Mouse (Mus musculus) neural tube, embryonic 15.5 days (tissue): ENCODE results near the gene Vmn1r217. TPM values are rescaled to one million over a fixed set of nuclear protein-coding genes. Genes with fewer than 3 reads are reported as not detected.
"Not testable (repeated sequence)": the region's sequence is repeated elsewhere in the genome, so short reads cannot be mapped to it uniquely, and the experiment has no call there.

Experiments
- ATAC-seq: fragments of 200-750 bp; cut with Nextera tagmentation; 2 replicates; pipeline ENCODE4 v1.8.0; 2017; ENCODE audit warnings: mild to moderate bottlenecking, moderate TSS enrichment, moderate library complexity; ENCODE audit not compliant: low FRiP score
- H3K27ac ChIP-seq: fragments of 300-500 bp; sonication (generic); replicated peaks from 2 replicates; pipeline ENCODE4 v1.5.1; 2015; ENCODE audit warnings: mild to moderate bottlenecking, inconsistent platforms
- H3K27me3 ChIP-seq: fragments of 300-500 bp; sonication (generic); replicated peaks from 2 replicates; pipeline ENCODE4 v1.6.1; 2015; ENCODE audit warnings: inconsistent platforms
- H3K36me3 ChIP-seq: fragments of 300-500 bp; sonication (generic); 2 replicates; pipeline ENCODE4 v1.6.1; 2015; ENCODE audit warnings: inconsistent platforms
- H3K4me1 ChIP-seq: fragments of 300-500 bp; sonication (generic); 2 replicates; pipeline ENCODE4 v1.6.1; 2015; ENCODE audit warnings: inconsistent platforms
- H3K4me2 ChIP-seq: fragments of 300-500 bp; sonication (generic); 2 replicates; pipeline ENCODE4 v1.6.1; 2015; ENCODE audit warnings: inconsistent platforms, mild to moderate bottlenecking, moderate library complexity
- H3K4me3 ChIP-seq: fragments of 300-500 bp; sonication (generic); replicated peaks from 2 replicates; pipeline ENCODE4 v1.5.1; 2015; ENCODE audit warnings: mild to moderate bottlenecking, inconsistent platforms
- H3K9ac ChIP-seq: fragments of 300-500 bp; sonication (generic); replicated peaks from 2 replicates; pipeline ENCODE4 v1.6.1; 2015; ENCODE audit warnings: mild to moderate bottlenecking, inconsistent platforms
- H3K9me3 ChIP-seq: fragments of 300-500 bp; sonication (generic); replicated peaks from 2 replicates; pipeline ENCODE4 v1.6.1; 2016; ENCODE audit warnings: inconsistent platforms
- WGBS: fragments of 180-500 bp; shearing (Covaris S2); methylation state at CpG from one replicate; pipeline ENCODE4 v1.1.7; 2015; ENCODE audit warnings: mixed read lengths; 5-methylcytosine and 5-hydroxymethylcytosine counted together
- polyA plus RNA-seq: library from polyadenylated mRNA; unstranded; fragments of >200 nt; fragmentation: Nextera tagmentation; extraction: Ambion mirVana; gene quantifications from 2 replicates; pipeline ENCODE4 v1.2.1, GENCODE M21; 2015

Vmn1r217 gene
- polyA plus RNA-seq, result not detected in 2 replicates

DNA sequence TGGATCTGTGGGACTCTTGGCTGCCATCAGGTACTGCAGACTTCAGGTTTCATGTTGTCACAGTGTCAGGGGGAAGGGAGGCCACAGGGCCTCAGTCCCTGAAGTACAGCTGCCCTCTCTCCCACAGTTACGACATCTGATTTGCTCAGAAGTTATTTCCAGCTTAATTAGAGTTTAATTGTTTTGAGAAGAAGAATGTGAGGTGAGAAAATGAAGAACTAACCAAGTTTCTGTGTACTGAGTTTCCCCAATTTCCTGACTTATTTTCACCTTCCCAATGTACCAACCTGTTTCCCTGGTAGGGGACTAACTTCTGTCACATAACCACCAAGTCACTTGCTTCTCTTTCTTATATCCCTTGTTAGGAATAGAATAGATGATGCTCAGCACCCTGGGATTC lies at the start of gene Vmn1r217:
Gene Vmn1r217 (minus strand): TSS at position 101 of the 400 bp plus-strand sequence.
- not testable (repeated sequence) for H3K9ac ChIP-seq, H3K4me2 ChIP-seq, ATAC-seq, H3K27me3 ChIP-seq, H3K36me3 ChIP-seq, H3K27ac ChIP-seq, H3K4me1 ChIP-seq, H3K9me3 ChIP-seq, H3K4me3 ChIP-seq
- WGBS, result 97% methylated on average over 1 of the region's 1 CpGs

DNA sequence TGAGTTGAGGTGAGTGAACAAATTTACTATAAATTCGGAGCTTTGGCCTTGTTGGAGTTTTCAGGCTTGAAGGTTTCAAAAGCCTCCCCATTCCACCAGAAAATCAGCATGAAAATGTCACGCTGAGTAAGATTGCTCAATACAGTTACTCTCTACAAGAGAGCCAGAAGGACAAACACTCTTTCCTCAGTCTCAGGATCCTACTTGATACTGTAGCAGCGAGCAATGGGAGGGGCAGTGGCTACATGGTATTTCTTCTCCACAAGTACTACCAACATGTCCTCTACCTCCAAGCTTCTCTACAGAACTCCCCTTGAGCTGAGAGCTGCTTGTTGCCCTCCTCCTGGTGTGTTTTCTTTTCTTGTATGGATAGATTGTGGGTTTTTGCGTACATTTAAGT lies 48.4 kb upstream of the Vmn1r217 start:
- H3K27me3 ChIP-seq, H3K9me3 ChIP-seq, H3K36me3 ChIP-seq, H3K4me1 ChIP-seq, ATAC-seq, H3K9ac ChIP-seq, H3K4me2 ChIP-seq, H3K4me3 ChIP-seq, H3K27ac ChIP-seq: not testable (repeated sequence)
- 84% methylated on average over 4 of the region's 4 CpGs for WGBS

DNA sequence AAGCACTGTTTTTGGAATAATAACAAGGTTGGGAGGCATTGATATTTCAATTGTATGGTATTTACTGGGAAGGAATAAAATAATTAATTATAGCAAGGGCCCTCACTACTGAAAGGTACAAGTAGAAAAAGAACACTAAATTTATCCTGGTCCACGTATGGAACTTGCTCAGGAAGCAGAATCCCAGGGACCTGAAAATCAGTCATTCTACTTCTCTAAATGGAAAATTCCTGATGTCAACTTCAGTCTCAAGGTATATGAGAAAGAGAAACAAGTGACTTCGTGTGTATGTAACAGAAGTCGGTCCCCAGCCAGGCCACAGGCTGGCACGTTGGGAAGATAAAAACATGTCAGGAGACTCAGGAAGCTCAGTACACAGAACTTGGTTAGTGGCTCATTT lies 41.0 kb upstream of the Vmn1r217 start, which contains the start of gene Vmn1r219:
Gene Vmn1r219 (plus strand): TSS at position 301 of the 400 bp plus-strand sequence.
- no peak within 1 kb of the TSS for H3K27ac ChIP-seq
- no peak for ATAC-seq
- no peaks in the 10 kb centered on the region for H3K36me3 ChIP-seq
- H3K4me1 ChIP-seq, result no peaks in the 10 kb centered on the region
- 81% methylated on average over 4 of the region's 4 CpGs for WGBS
- no peak within 1 kb of the TSS for H3K9ac ChIP-seq
- no peak within 1 kb of the TSS for H3K4me3 ChIP-seq
- no peaks in the 10 kb centered on the region for H3K27me3 ChIP-seq
- no peak within 1 kb of the TSS for H3K4me2 ChIP-seq
- no peaks in the 10 kb centered on the region for H3K9me3 ChIP-seq

DNA sequence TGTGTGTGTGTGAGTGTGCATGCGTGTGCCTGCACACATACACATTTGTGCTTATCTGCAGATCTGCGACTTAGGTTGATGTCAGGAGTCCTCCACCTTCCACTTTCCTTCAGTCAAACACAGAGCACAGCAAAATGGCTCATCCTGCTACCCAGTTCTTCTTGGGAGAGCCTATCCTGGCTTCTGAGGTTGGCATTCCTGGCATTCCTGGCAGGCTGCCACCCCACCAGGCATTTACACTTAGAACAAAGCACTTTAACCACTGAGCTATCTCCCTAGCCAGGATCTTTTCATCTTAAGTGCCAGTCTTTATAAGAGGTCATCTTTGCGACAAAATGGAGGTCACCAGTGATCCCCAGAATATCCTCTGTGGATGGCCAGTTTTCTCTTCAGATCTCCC lies 39.8 kb upstream of the Vmn1r217 start:
- Histone ChIP-seq H3K27me3 (no peaks in the 10 kb centered on the region), H3K27ac (no peak overlapping the region), H3K4me2 (no peak overlapping the region), H3K9me3 (no peaks in the 10 kb centered on the region), H3K9ac (no peak overlapping the region), H3K36me3 (no peaks in the 10 kb centered on the region), H3K4me1 (no peaks in the 10 kb centered on the region), H3K4me3 (no peak overlapping the region)
- WGBS, result 73% methylated on average over 3 of the region's 3 CpGs
- no peak for ATAC-seq

DNA sequence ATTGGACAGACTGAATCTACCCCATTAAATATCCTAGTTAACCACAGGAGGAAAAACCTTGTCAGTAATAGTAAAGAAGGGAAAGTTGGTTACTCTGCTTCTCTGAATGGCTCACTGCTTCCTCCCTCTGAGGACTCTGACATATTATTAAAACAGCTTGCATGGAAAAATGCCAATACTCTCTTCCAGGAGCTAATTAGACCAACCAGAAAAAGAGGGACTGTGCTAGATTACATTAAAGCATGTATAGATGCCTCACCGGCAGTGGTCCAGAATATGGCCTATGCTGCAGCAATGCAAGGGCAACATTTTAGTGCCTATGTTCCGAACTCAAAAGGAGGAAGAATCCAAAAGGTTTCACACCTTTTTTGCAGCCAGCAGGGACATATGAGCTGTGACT lies 20.9 kb upstream of the Vmn1r217 start:
- ATAC-seq, result no peak
- 82% methylated on average over 2 of the region's 2 CpGs for WGBS
- H3K4me3 ChIP-seq, result no peak overlapping the region

DNA sequence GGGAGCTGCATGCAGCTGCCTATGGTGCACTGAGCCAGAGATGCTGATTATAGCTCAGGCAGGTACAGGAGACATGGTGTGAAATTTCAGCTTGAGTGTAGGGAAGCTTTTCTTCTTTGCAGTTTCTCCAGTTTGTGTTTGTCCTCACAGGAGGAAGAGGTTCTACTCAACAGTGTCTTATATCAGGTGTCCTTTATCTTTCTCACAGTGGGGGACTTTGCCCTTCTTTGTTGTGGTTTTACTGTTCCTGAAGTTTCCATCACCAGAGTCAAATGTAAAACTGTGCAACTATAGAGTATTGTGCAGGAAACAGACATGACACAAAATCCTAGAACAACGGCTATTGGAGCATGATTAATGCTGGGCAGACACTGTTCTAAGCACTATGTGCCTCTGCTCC lies 15.5 kb upstream of the Vmn1r217 start:
- H3K27ac ChIP-seq, result no peak overlapping the region
- 45% methylated on average over 1 of the region's 1 CpGs for WGBS
- H3K27me3 ChIP-seq, result no peaks in the 10 kb centered on the region
- no peaks in the 10 kb centered on the region for H3K36me3 ChIP-seq
- no peak overlapping the region for H3K4me2 ChIP-seq
- ATAC-seq, result no peak
- H3K4me1 ChIP-seq, result no peaks in the 10 kb centered on the region
- no peak overlapping the region for H3K9ac ChIP-seq
- H3K4me3 ChIP-seq, result no peak overlapping the region
- no peaks in the 10 kb centered on the region for H3K9me3 ChIP-seq

More for the DNA sequence above, 20.9 kb upstream of the Vmn1r217 start:
- no peaks in the 10 kb centered on the region for H3K9me3 ChIP-seq
- H3K4me2 ChIP-seq, result no peak overlapping the region
- H3K9ac ChIP-seq, result no peak overlapping the region
- H3K27ac ChIP-seq, result no peak overlapping the region
- H3K4me1 ChIP-seq, result no peaks in the 10 kb centered on the region
- no peaks in the 10 kb centered on the region for H3K36me3 ChIP-seq
- no peaks in the 10 kb centered on the region for H3K27me3 ChIP-seq

DNA sequence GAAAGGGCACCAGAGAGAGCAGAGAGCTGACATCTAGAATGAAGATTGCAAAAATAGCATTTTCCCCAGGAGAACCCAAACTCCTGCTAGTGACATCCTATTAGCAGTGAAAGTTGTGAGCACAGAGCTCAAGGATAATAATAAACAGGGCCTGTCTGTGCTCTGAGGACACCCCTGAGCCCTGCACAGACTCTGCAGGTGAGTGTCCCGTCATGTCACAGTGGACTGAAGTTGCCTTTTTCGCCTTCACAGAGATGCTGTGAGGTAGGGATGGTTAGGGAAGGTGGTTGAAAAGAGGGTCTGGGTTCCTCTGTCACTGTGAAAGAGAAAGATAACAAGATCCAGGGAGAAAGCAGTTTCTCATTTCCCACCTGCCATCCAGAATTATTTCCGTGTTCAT lies 15.1 kb upstream of the Vmn1r217 start, which contains the start of gene Vmn1r218:
Gene Vmn1r218 (plus strand): TSS at position 57 of the 400 bp plus-strand sequence.
- no peak within 1 kb of the TSS for H3K9ac ChIP-seq
- ATAC-seq, result no peak
- no peak within 1 kb of the TSS for H3K4me3 ChIP-seq
- H3K9me3 ChIP-seq, result no peaks in the 10 kb centered on the region
- H3K36me3 ChIP-seq, result no peaks in the 10 kb centered on the region
- no peak within 1 kb of the TSS for H3K4me2 ChIP-seq
- H3K4me1 ChIP-seq, result no peaks in the 10 kb centered on the region
- H3K27me3 ChIP-seq, result no peaks in the 10 kb centered on the region
- WGBS, result 75% methylated on average over 3 of the region's 3 CpGs
- H3K27ac ChIP-seq, result no peak within 1 kb of the TSS

DNA sequence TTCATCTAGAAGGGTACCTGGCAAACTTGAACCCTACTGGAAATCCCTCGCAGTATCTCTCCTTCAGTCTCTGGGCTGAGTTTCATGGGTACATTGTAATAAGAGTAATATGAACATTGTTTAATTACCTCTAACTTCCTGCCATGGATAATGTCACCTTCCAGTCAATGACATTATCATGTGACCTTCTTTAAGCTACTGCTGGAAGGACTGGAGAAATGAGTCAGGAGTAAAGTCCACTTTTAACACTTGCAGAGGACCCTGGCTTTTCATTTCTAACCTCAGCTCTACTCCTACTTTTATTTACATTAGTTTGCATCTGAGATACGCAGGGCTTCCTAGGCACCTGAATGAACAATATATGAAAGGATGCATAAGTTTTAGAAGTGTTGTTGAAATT lies 2.6 kb upstream of the Vmn1r217 start:
- H3K4me1 ChIP-seq, result no peaks in the 10 kb centered on the region
- ATAC-seq, result no peak
- no peak overlapping the region for H3K27ac ChIP-seq
- no peaks in the 10 kb centered on the region for H3K36me3 ChIP-seq
- H3K27me3 ChIP-seq, result no peaks in the 10 kb centered on the region
- no peaks in the 10 kb centered on the region for H3K9me3 ChIP-seq
- 92% methylated on average over 2 of the region's 2 CpGs for WGBS
- no peak overlapping the region for H3K9ac ChIP-seq
- H3K4me2 ChIP-seq, result no peak overlapping the region
- H3K4me3 ChIP-seq, result no peak overlapping the region

DNA sequence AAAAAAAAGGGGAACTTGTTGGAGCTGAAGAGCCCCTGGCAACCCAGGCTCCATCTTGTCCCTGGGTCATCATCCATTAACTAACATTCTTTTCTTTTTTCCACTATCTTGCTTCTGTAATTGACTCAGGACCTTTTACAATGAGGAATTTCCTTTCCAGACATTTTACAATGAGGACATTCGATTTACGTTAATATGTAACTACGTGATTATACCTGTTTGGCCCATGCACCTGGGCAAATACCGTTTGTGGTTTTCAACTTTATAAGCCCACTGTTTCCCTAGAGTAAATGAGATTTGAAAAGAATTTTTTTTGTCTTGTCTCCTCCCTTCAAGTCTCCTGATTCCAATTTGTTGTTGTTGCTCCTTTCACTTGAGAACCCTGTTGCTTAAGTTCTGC lies 23.6 kb downstream of the Vmn1r217 start:
- ATAC-seq, result no peak
- H3K9me3 ChIP-seq, result no peaks in the 10 kb centered on the region
- H3K4me3 ChIP-seq, result no peak overlapping the region
- H3K9ac ChIP-seq, result no peak overlapping the region
- H3K4me1 ChIP-seq, result no peaks in the 10 kb centered on the region
- no peak overlapping the region for H3K27ac ChIP-seq
- no peak overlapping the region for H3K4me2 ChIP-seq
- 93% methylated on average over 4 of the region's 4 CpGs for WGBS
- H3K36me3 ChIP-seq, result no peaks in the 10 kb centered on the region
- no peaks in the 10 kb centered on the region for H3K27me3 ChIP-seq

DNA sequence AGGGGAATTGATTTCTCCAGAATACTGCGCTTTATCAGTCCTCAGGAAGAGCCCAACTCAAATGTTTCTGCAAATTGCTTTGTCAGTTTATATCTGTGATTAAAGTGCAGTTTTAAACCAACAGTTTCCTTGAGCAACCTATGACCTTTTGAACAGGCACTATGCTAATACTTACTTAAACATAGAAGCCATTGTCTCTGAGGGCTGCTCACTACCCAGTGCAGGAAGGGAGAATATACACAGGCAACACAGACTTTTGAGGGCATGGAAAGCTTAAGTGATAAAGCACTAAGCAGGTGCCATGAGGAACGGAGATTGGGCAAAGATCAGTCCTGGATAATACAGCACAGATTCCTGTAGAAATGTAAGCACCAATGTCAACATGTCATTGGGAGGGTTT lies 48.7 kb downstream of the Vmn1r217 start:
- no peak overlapping the region for H3K9ac ChIP-seq
- H3K27me3 ChIP-seq, result no peaks in the 10 kb centered on the region
- no peaks in the 10 kb centered on the region for H3K4me1 ChIP-seq
- no peak overlapping the region for H3K4me3 ChIP-seq
- H3K36me3 ChIP-seq, result no peaks in the 10 kb centered on the region
- no peak for ATAC-seq
- no peak overlapping the region for H3K27ac ChIP-seq
- H3K9me3 ChIP-seq, result no peaks in the 10 kb centered on the region
- no peak overlapping the region for H3K4me2 ChIP-seq
- WGBS, result 88% methylated on average over 2 of the region's 2 CpGs

DNA sequence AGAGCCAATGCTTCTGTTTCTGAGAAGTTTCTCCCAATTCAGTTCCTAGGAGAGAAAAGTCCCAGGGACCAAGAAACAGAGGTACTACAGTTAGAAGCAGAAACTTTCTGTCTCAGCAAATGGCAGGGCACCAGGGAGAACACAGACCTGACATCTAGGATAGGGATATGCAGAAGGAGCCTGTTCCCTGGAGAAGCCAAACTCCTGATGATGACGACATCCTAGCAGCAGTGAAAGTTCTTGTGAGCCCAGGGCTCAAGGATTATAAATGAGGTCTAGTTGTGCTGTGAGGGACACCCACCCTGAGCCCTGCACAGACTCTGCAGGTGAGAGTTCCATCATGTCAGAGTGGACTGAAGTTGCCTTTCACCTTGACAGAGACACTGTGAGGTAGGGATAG lies 50.3 kb downstream of the Vmn1r217 start, which contains the start of gene Vmn1r215:
Gene Vmn1r215 (plus strand): TSS at position 301 of the 400 bp plus-strand sequence.
- Histone ChIP-seq H3K27ac (no peak within 1 kb of the TSS), H3K9me3 (no peaks in the 10 kb centered on the region), H3K9ac (no peak within 1 kb of the TSS), H3K4me2 (no peak within 1 kb of the TSS), H3K4me1 (no peaks in the 10 kb centered on the region), H3K27me3 (no peaks in the 10 kb centered on the region), H3K36me3 (no peaks in the 10 kb centered on the region), H3K4me3 (no peak within 1 kb of the TSS)
- no peak for ATAC-seq
- 76% methylated on average over 1 of the region's 1 CpGs for WGBS

DNA sequence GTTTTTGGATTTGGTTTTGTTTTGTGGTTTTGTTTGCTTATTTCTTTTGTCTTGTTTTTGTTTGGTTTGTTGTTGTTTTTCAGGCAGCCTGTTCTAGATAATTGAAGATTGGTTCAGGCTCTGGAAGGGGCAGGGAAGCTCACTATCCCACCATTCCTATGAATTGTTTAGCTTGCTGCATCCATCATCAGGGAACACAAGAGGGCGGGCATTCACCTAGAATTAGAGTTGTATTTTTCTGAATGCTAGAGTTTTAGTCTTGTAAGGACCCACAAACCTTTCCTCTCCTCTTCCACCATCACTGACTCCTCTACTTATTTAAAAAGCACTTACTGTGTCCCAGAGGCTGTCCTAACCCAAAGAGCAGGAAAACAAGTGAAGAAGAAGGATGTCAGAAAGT lies 60.2 kb downstream of the Vmn1r217 start:
- no peak overlapping the region for H3K27ac ChIP-seq
- H3K4me3 ChIP-seq, result no peak overlapping the region
- H3K36me3 ChIP-seq, result no peaks in the 10 kb centered on the region
- H3K4me1 ChIP-seq, result no peaks in the 10 kb centered on the region
- WGBS, result 68% methylated on average over 1 of the region's 1 CpGs
- H3K9ac ChIP-seq, result no peak overlapping the region
- no peaks in the 10 kb centered on the region for H3K27me3 ChIP-seq
- H3K4me2 ChIP-seq, result no peak overlapping the region
- no peak for ATAC-seq
- no peaks in the 10 kb centered on the region for H3K9me3 ChIP-seq
